Mouse (Mus musculus): Measurements from ENCODE around the gene Ppp3ca.

DNA sequence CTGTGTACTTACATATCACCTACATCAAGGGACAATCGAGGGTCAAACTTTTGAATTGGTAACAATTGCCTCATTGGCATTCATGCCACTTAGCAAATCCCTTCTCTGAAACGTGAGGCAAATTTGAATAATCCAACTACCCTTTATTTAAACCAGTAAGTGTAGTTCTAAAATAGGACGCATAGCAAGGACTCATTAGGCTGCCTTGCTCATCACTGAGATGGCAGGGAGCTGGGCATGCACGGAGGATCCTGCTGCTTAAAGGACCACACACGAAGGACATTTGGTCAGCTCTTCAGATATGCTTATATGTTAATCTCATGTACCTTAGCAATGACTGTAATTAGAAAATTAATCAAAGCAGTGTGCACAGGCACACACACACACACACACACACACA is 204.6 kb downstream of the Ppp3ca start:
- TF ChIP-seq CTCF (IDR thresholded peaks at IDR 0.05; ENCODE audit: low read depth) (no peak), EP300 (IDR thresholded peaks at IDR 0.05; ENCODE audit: low read depth) (no peak)

Measured in heart, postnatal 0 days (tissue).